Mouse (Mus musculus): ENCODE data around the gene Olfr575. TPM values are rescaled to one million over a fixed set of nuclear protein-coding genes. Genes with fewer than 3 reads are reported as not detected.

Gene Olfr575
- total and polyA plus RNA-seq, 3 experiments, result not detected

DNA sequence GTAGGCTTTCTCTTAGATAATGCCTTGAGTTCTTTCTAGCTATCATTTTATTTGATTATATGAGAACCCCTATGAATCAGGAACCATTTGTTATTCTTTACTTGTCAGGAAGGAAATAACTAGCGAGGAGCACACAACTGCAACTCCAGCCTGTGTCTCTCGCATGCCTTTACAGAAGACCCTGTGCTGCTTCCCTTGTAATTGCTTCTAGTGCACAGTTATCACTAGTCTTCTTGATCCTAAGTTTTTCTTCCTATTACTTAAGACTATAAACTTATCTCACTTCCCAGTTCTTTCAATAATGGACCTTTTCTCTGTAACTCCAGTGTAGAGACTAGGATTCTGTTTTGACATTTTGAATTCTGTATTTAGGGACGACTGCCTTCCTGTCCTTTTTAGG is 438 bp downstream of the Olfr575 start:
- Histone ChIP-seq H3K4me2 (ENCODE audit: insufficient read depth, low read depth, poor library complexity, severe bottlenecking) (no peak overlapping the region), H3K9ac (ENCODE audit: insufficient read depth, low read depth) (no peak overlapping the region), H3K27ac (ENCODE audit: insufficient read depth, low read depth) (no peak overlapping the region), H3K4me3 (replicated peaks in 1 of 3; ENCODE audit: low read depth in 2 of 3, low read length in 2 of 3, poor library complexity in 1 of 3) (no peak overlapping the region), H3K36me3 (replicated peaks in 1 of 2; ENCODE audit: control insufficient read depth in 1 of 2, insufficient read depth in 1 of 2, low read length in 1 of 2) (no peaks in the 10 kb centered on the region), H3K4me1 (ENCODE audit: control insufficient read depth in 1 of 2, insufficient read depth in 2 of 2) (no peaks in the 10 kb centered on the region), H3K27me3 (replicated peaks) (no peaks in the 10 kb centered on the region), H3K9me3 (replicated peaks; ENCODE audit: low read length) (no peaks in the 10 kb centered on the region), H3K79me2 (replicated peaks; ENCODE audit: control insufficient read depth, extremely low read depth, insufficient read depth, poor library complexity, severe bottlenecking) (no peaks in the 10 kb centered on the region)
- DNase-seq (ENCODE audit: extremely low read depth), result no peak
- no peak for TF ChIP-seq RAD21 (IDR thresholded peaks at IDR 0.05; ENCODE audit: low read depth, low read length)
- no peak for TF ChIP-seq CTCF (conservative IDR thresholded peaks at IDR 0.05 in 1 of 2, IDR thresholded peaks at IDR 0.05 in 1 of 2; ENCODE audit: low read depth in 2 of 2, low read length in 2 of 2)
- TF ChIP-seq SMC3 (IDR thresholded peaks at IDR 0.05; ENCODE audit: low read depth, low read length), result no peak
- TF ChIP-seq NELFE (IDR thresholded peaks at IDR 0.05; ENCODE audit: low read depth, low read length), result no peak
- TF ChIP-seq POLR2AphosphoS2 (IDR thresholded peaks at IDR 0.05; ENCODE audit: low read depth, low read length), result no peak
- TF ChIP-seq ZC3H11A (IDR thresholded peaks at IDR 0.05; ENCODE audit: low read depth, low read length), result no peak
- TF ChIP-seq TCF12 (IDR thresholded peaks at IDR 0.05; ENCODE audit: low read depth, low read length), result no peak
- no peak for TF ChIP-seq CHD2 (IDR thresholded peaks at IDR 0.05; ENCODE audit: low read length)
- no peak for TF ChIP-seq PAX5 (IDR thresholded peaks at IDR 0.05; ENCODE audit: low read length)
- no peak for TF ChIP-seq JUND (conservative IDR thresholded peaks at IDR 0.05; ENCODE audit: low read depth, low read length)
- TF ChIP-seq UBTF (IDR thresholded peaks at IDR 0.05; ENCODE audit: low read depth, low read length), result no peak
- TF ChIP-seq CHD1 (IDR thresholded peaks at IDR 0.05; ENCODE audit: low read depth, low read length), result no peak
- TF ChIP-seq MAZ (IDR thresholded peaks at IDR 0.05; ENCODE audit: low read depth, low read length), result no peak
- no peak for TF ChIP-seq ZMIZ1 (IDR thresholded peaks at IDR 0.05; ENCODE audit: low read depth, low read length)
- TF ChIP-seq ZNF384 (IDR thresholded peaks at IDR 0.05; ENCODE audit: low read depth, low read length), result no peak
- no peak for TF ChIP-seq TBP (conservative IDR thresholded peaks at IDR 0.05; ENCODE audit: low read depth, low read length)
- TF ChIP-seq MEF2A (IDR thresholded peaks at IDR 0.05; ENCODE audit: borderline replicate concordance, low read depth, low read length), result no peak
- TF ChIP-seq MAX (IDR thresholded peaks at IDR 0.05; ENCODE audit: low read length), result no peak
- TF ChIP-seq ZKSCAN1 (IDR thresholded peaks at IDR 0.05; ENCODE audit: borderline replicate concordance, low read depth, low read length), result no peak
- dilution Hi-C loops (cut with MboI; ENCODE audit: extremely low pct_ligation_motif_present, extremely low pct_unique_long_range_greater_than_20kb, low sequenced_read_pairs) (no loop called here), in situ Hi-C loops (cut with MboI; ENCODE audit: low pct_ligation_motif_present, low pct_unique_long_range_greater_than_20kb, low sequenced_read_pairs) (no loop called here)

DNA sequence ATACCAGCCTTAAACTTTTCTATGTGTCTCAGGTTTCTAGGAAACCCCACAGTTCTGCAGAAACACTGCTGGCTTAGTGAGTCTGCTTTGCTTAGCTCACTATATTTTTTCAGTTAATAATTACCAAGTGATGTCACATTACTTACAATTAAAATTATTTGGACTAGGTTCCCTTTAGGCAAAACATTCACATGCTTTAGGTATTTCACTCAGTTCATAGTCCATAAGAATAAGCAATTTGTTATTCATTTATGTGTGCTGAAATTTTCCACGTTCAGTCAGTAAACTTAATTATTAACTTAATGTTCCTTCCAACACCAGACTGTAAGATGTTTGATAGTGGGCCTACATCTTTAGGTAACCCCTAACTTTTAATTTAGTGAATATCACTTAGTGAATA is 7.8 kb downstream of the Olfr575 start:
- no peaks in the 10 kb centered on the region for H3K36me3 ChIP-seq (replicated peaks in 1 of 2; ENCODE audit: control insufficient read depth in 1 of 2, insufficient read depth in 1 of 2, low read length in 1 of 2)
- H3K4me2 ChIP-seq (ENCODE audit: insufficient read depth, low read depth, poor library complexity, severe bottlenecking), result no peak overlapping the region
- H3K9me3 ChIP-seq (replicated peaks; ENCODE audit: low read length), result no peaks in the 10 kb centered on the region
- in situ Hi-C loops (cut with MboI; ENCODE audit: low pct_ligation_motif_present, low pct_unique_long_range_greater_than_20kb, low sequenced_read_pairs), result no loop called here
- TF ChIP-seq GABPA (IDR thresholded peaks at IDR 0.05; ENCODE audit: insufficient replicate concordance, low read depth, low read length) (no peak), ZNF384 (IDR thresholded peaks at IDR 0.05; ENCODE audit: low read depth, low read length) (no peak), UBTF (IDR thresholded peaks at IDR 0.05; ENCODE audit: low read depth, low read length) (no peak), ELF1 (IDR thresholded peaks at IDR 0.05; ENCODE audit: low read depth, low read length) (no peak), NELFE (IDR thresholded peaks at IDR 0.05; ENCODE audit: low read depth, low read length) (no peak), PAX5 (IDR thresholded peaks at IDR 0.05; ENCODE audit: low read length) (no peak), KAT2A (IDR thresholded peaks at IDR 0.05; ENCODE audit: insufficient replicate concordance, low read length) (no peak), SMC3 (IDR thresholded peaks at IDR 0.05; ENCODE audit: low read depth, low read length) (no peak), SIN3A (IDR thresholded peaks at IDR 0.05; ENCODE audit: low read length) (no peak), CTCF (conservative IDR thresholded peaks at IDR 0.05 in 1 of 2, IDR thresholded peaks at IDR 0.05 in 1 of 2; ENCODE audit: low read depth in 2 of 2, low read length in 2 of 2) (no peak), JUND (conservative IDR thresholded peaks at IDR 0.05; ENCODE audit: low read depth, low read length) (no peak), ZC3H11A (IDR thresholded peaks at IDR 0.05; ENCODE audit: low read depth, low read length) (no peak)
- no peak for DNase-seq (ENCODE audit: extremely low read depth)
- no peaks in the 10 kb centered on the region for H3K4me1 ChIP-seq (ENCODE audit: control insufficient read depth in 1 of 2, insufficient read depth in 2 of 2)
- H3K9ac ChIP-seq (ENCODE audit: insufficient read depth, low read depth), result no peak overlapping the region
- H3K79me2 ChIP-seq (replicated peaks; ENCODE audit: control insufficient read depth, extremely low read depth, insufficient read depth, poor library complexity, severe bottlenecking), result no peaks in the 10 kb centered on the region
- no peaks in the 10 kb centered on the region for H3K27me3 ChIP-seq (replicated peaks)
- dilution Hi-C loops (cut with MboI; ENCODE audit: extremely low pct_ligation_motif_present, extremely low pct_unique_long_range_greater_than_20kb, low sequenced_read_pairs), result no loop called here
- H3K4me3 ChIP-seq (replicated peaks in 1 of 3; ENCODE audit: low read depth in 2 of 3, low read length in 2 of 3, poor library complexity in 1 of 3), result no peak overlapping the region
- no peak overlapping the region for H3K27ac ChIP-seq (ENCODE audit: insufficient read depth, low read depth)

Data from CH12.LX (cell line).